Mouse (Mus musculus): ENCODE data around the gene Abcb7.
A peak's percentile ranks its signal among the peaks of the same experiment; 100 is the strongest.
"Not testable (repeated sequence)": the region's sequence is repeated elsewhere in the genome, so short reads cannot be mapped to it uniquely, and the experiment has no call there.

Abcb7 gene

DNA sequence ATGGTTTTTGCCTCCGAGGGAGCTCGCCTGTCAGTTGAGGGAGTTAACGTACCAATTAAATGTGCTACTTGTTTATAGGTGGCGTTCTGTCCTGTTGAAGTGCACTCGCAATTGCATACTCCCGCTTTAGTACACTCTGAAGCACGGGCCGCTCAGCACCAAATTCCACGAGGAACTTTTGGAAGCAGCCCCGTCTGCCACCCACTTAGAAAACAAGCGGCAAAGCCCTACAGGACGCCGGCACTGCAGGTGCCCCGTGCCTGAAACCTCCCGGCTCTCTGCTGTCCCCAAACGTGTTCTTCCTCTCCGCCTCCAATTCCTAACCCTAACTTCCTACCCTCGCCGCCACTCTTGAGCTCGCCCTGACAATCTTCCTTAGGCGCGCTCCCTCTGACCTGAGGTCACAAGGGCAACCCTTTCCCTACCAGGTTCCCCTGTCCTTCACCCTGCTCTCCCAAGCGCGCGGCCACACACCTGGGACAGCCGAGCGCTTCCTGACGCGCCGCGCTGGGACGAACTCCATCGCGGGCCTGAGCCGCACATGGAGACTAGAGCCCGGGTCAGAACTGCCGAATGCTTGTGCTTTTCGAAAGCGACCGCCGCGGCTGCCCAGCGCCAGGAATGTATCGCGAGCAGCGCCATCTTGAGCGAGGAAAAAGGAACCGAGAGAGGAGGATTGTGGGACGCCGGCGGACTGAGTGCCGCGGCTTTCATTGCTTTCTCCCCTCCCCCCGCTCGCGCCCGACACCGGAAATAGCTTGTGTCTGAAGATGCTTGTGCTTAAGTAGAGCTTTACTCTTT lies at the start of gene Abcb7:
TSS of gene Abcb7 (minus strand) at position 674 of the 801 bp plus-strand sequence.
- DNase-seq (ENCODE audit: low read depth, low spot score) = peak; percentile 87

DNA sequence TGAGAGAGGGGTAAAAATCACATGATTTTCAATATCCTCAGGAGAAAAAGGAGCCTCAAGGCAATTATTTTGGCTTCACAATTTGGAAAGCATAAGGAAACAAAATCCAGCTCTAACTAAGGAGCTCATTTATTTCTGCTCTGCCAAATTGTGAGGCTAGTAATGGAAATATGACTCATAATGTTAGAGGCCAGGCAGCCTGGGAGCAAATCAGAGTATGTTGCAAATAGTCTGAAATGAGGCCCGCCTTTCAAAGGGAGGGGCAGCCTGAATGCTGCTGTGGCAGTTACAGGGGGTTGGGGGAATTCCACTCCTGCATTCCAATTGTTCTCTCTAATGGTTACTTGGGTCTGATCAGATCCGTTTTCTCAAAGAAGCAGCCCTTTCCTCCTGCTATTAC lies 48.1 kb upstream of the Abcb7 start:
- no peak for DNase-seq (ENCODE audit: low read depth, low spot score)

- DNase-seq (ENCODE audit: low read depth, low spot score) = no peak
Measured at GRCm38 (mm10) chrX:104452433-104452832, 38.8 kb upstream of the Abcb7 start.

DNA sequence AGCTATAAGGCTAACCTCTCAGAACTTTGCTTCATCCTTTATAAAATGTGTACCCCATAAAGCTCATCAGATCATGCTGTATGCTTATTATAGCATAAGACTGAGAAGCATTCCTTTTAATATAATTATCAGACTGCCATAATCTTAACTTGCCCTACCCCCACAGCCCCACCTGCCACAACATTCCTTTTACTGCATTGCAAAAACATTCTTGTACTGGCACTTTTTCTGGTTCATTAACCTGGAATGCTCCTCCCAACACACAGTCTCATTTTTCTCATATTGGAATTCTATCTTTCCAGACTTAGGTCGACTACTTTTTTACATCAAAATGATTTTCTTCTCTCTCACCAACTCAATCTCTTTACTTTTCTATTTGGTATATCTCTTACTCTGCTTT lies 19.8 kb upstream of the Abcb7 start:
- no peak for DNase-seq (ENCODE audit: low read depth, low spot score)

- DNase-seq (ENCODE audit: low read depth, low spot score) = no peak
Measured at GRCm38 (mm10) chrX:104428108-104428507, 14.5 kb upstream of the Abcb7 start.

DNA sequence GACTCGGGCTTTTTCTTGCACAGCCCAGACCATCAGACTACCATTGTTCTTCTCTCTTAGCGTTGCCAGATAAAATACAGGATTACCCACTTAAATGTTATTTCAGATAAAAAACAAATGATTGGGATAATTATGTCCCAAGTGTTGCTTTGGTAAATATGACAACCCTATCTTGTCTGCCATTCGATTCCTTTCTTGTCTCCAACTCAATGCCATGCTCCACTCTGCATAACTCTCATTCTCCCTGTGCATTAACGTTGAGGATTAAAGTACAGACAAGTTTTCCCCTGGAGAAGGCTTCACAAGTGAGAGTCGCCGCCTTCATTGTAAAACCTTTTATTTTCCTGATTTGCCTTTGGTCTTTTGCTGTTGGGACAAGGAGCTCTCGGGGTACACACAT lies 339 bp upstream of the Abcb7 start:
- DNase-seq (ENCODE audit: low read depth, low spot score) = no peak

DNA sequence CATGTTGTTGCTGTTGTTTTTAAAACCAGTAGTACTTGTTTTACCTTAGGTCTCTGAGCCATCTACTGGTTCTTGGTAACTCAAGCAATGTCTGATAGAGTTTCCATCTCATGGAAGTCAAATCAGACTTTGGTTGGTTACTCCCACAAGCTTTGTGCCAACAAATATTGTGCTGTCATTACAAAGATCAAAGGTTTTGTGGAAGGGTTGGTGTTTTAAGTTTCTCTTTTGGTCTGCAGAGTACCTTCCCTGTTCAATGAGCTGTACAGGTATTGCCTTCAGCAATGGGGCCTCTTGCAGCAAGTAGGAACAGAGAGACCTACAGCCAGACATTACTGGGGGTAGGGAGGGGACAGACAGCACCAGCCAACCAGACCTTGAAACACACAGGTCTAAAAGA lies 5.5 kb downstream of the Abcb7 start:
- DNase-seq (ENCODE audit: low read depth, low spot score) = peak; percentile 9

DNA sequence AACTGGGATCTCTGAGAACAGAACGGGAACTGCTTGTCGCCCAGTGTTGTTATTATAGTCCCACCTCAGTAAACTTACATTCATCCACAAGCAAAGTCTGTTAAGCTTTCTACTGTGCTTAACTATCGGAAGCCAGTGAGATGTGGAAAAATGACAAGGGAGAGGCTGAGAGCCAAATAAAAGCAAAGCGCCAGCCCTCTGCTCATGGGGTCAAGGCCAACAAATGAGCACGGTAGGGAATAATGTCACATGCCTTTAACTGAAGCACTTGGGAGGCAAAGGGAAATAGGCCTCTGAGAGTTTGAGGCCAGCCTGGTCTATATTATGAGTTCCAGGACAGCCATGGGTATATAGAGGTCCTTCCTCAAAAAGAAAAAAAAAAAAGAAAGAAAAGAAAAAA lies 11.2 kb downstream of the Abcb7 start:
- no peak for DNase-seq (ENCODE audit: low read depth, low spot score)

- DNase-seq (ENCODE audit: low read depth, low spot score) = no peak
Measured at GRCm38 (mm10) chrX:104401134-104401533, 12.5 kb downstream of the Abcb7 start.

DNA sequence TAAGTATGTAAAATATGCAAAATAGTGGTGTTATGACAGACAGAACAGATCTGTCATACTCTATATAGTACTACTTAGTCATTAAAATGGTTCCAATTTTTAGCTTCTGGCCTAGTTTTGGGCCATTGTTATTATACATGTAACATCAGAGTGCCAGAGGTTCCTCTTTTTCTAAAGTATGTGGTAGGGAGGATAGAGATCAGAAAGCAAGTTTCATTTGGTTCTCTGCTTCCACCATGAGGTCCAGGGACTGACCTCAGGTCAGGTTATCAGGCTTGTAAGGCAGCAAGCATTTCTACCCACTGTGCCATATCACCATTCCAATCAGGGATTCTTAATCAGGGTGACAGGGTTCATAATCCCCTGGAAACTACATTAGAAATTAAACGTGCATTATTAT lies 16.1 kb downstream of the Abcb7 start:
- DNase-seq (ENCODE audit: low read depth, low spot score) = no peak

GRCm38 (mm10) chrX:104359686-104360085 lies 54.0 kb downstream of the Abcb7 start:
- DNase-seq (ENCODE audit: low read depth, low spot score) = no peak

DNA sequence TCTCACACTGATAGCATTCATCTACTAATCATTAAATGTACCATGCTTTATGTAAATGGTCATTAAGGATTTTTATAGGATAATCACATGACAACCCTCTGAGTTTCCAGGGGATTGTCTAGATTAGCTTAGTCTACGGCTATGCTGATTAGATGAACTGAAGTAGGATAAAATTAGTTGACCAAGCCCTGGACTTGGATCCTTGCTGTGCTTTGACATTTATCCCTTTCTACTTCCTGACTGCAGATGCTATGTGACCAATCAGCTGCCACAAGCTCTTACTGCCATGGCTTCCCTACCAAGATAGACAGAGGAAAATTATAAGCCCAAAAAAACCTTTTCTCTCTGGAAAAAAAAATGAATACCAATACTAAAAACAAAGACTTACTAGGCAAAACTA lies 57.8 kb downstream of the Abcb7 start:
- DNase-seq (ENCODE audit: low read depth, low spot score) = no peak

GRCm38 (mm10) chrX:104348146-104348545 lies 65.5 kb downstream of the Abcb7 start:
- DNase-seq (ENCODE audit: low read depth, low spot score) = not testable (repeated sequence)

DNA sequence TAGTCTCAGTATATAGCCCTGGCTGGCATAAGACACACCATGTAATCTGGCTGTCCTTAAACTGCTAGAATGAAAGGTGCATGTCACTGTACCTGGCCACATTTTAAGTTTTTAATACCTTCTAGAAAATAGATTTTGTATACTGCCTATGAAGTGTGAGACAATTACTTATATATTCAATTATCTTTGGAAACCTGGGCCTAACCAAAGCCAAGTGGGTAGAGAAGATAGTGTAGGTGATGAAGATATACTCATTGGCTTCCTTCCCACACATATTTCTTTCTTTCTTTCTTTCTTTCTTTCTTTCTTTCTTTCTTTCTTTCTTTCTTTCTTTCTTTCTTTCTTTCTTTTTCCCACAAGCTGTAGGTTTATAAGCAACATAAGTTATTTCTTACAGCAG lies 121.9 kb downstream of the Abcb7 start:
- DNase-seq (ENCODE audit: low read depth, low spot score) = no peak

DNA sequence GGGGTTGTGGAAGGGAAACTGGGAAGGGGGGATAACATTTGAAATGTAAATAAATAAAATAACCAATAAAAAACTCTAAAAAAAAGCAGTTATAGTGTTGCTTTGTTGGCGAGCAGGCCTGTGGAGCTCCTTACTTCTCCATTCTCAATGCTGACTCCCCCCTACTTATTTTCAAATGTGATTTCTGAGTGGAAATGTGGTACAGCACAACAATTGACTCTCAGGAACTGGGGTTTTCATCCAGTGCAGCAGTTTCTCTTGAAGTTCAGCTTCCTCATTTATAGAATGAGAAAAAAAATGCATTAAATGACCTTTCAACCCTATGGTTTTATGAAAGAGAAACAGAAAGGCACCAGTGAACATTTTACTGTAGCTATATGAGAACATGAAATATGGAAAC lies 133.8 kb downstream of the Abcb7 start:
- no peak for DNase-seq (ENCODE audit: low read depth, low spot score)

- DNase-seq (ENCODE audit: low read depth, low spot score) = no peak
Measured at GRCm38 (mm10) chrX:104264371-104264770, 149.3 kb downstream of the Abcb7 start.

DNA sequence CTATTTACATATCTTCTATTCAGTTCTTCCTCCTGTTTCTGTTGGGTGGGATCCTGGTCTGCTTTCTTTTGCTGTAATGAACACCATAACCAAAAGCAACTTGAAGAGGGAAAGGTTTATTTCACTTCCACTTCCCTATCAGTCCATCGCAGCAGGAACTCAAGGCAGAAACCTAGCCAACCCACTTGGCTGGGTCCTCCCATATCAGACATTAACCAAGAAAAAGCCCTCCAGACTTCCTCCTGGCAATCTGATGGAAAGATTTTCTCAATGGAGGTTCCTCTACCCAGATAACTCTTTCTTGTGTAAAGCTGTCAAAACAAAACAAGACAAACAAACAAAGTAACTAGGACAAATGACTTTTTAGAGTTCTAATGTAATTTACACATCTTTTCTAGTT lies 151.2 kb downstream of the Abcb7 start:
- DNase-seq (ENCODE audit: low read depth, low spot score) = no peak

- DNase-seq (ENCODE audit: low read depth, low spot score) = no peak
Measured at GRCm38 (mm10) chrX:104256561-104256960, 157.1 kb downstream of the Abcb7 start.
